Mouse (Mus musculus): ENCODE results near the gene Tle4. TPM values are rescaled to one million over a fixed set of nuclear protein-coding genes. Genes with fewer than 3 reads are reported as not detected.
"Not testable (repeated sequence)": the region's sequence is repeated elsewhere in the genome, so short reads cannot be mapped to it uniquely, and the experiment has no call there.

Gene Tle4
- total and polyA plus RNA-seq, 3 experiments: 18.9 to 27.7 (median 23.4) TPM

- H3K4me3 ChIP-seq (replicated peaks in 1 of 3; ENCODE audit: low read depth in 2 of 3, low read length in 2 of 3, poor library complexity in 1 of 3); H3K27ac ChIP-seq (ENCODE audit: insufficient read depth, low read depth); H3K4me1 ChIP-seq (ENCODE audit: control insufficient read depth in 1 of 2, insufficient read depth in 2 of 2); H3K79me2 ChIP-seq (replicated peaks; ENCODE audit: control insufficient read depth, extremely low read depth, insufficient read depth, poor library complexity, severe bottlenecking); H3K9ac ChIP-seq (ENCODE audit: insufficient read depth, low read depth); dilution Hi-C loops (cut with MboI; ENCODE audit: extremely low pct_ligation_motif_present, extremely low pct_unique_long_range_greater_than_20kb, low sequenced_read_pairs); in situ Hi-C loops (cut with MboI; ENCODE audit: low pct_ligation_motif_present, low pct_unique_long_range_greater_than_20kb, low sequenced_read_pairs); DNase-seq (ENCODE audit: extremely low read depth); H3K36me3 ChIP-seq (replicated peaks in 1 of 2; ENCODE audit: control insufficient read depth in 1 of 2, insufficient read depth in 1 of 2, low read length in 1 of 2); H3K4me2 ChIP-seq (ENCODE audit: insufficient read depth, low read depth, poor library complexity, severe bottlenecking); H3K9me3 ChIP-seq (replicated peaks; ENCODE audit: low read length); H3K27me3 ChIP-seq (replicated peaks): not testable (repeated sequence)
- peak; percentile 55 for TF ChIP-seq ZNF384 (IDR thresholded peaks at IDR 0.05; ENCODE audit: low read depth, low read length)
Observed at GRCm38 (mm10) chr19:14643091-14643490, 45.2 kb upstream of the Tle4 start.

GRCm38 (mm10) chr19:14642663-14643062 lies 44.8 kb upstream of the Tle4 start:
- H3K9me3 ChIP-seq (replicated peaks; ENCODE audit: low read length): no peaks in the 10 kb centered on the region
- H3K4me2 ChIP-seq (ENCODE audit: insufficient read depth, low read depth, poor library complexity, severe bottlenecking): no peak overlapping the region
- H3K36me3 ChIP-seq (replicated peaks in 1 of 2; ENCODE audit: control insufficient read depth in 1 of 2, insufficient read depth in 1 of 2, low read length in 1 of 2): no peaks in the 10 kb centered on the region
- in situ Hi-C loops (cut with MboI; ENCODE audit: low pct_ligation_motif_present, low pct_unique_long_range_greater_than_20kb, low sequenced_read_pairs) (no loop called here), dilution Hi-C loops (cut with MboI; ENCODE audit: extremely low pct_ligation_motif_present, extremely low pct_unique_long_range_greater_than_20kb, low sequenced_read_pairs) (no loop called here)
- no peak for DNase-seq (ENCODE audit: extremely low read depth)
- no peaks in the 10 kb centered on the region for H3K27me3 ChIP-seq (replicated peaks)
- no peaks in the 10 kb centered on the region for H3K4me1 ChIP-seq (ENCODE audit: control insufficient read depth in 1 of 2, insufficient read depth in 2 of 2)
- TF ChIP-seq JUND (conservative IDR thresholded peaks at IDR 0.05; ENCODE audit: low read depth, low read length): no peak
- TF ChIP-seq BHLHE40 (IDR thresholded peaks at IDR 0.05; ENCODE audit: low read depth, low read length): no peak
- TF ChIP-seq GABPA (IDR thresholded peaks at IDR 0.05; ENCODE audit: insufficient replicate concordance, low read depth, low read length): no peak
- no peak for TF ChIP-seq MXI1 (IDR thresholded peaks at IDR 0.05; ENCODE audit: low read depth, low read length)
- TF ChIP-seq POLR2AphosphoS2 (IDR thresholded peaks at IDR 0.05; ENCODE audit: low read depth, low read length): no peak
- TF ChIP-seq RAD21 (IDR thresholded peaks at IDR 0.05; ENCODE audit: low read depth, low read length): no peak
- no peak for TF ChIP-seq ZNF384 (IDR thresholded peaks at IDR 0.05; ENCODE audit: low read depth, low read length)
- no peak for TF ChIP-seq MAX (IDR thresholded peaks at IDR 0.05; ENCODE audit: low read length)
- no peak for TF ChIP-seq PAX5 (IDR thresholded peaks at IDR 0.05; ENCODE audit: low read length)
- no peak for TF ChIP-seq USF1 (IDR thresholded peaks at IDR 0.05; ENCODE audit: low read depth, low read length)
- TF ChIP-seq E2F4 (IDR thresholded peaks at IDR 0.05; ENCODE audit: insufficient replicate concordance, low read depth, low read length): no peak
- no peak for TF ChIP-seq SIN3A (IDR thresholded peaks at IDR 0.05; ENCODE audit: low read length)
- TF ChIP-seq TCF12 (IDR thresholded peaks at IDR 0.05; ENCODE audit: low read depth, low read length): no peak
- TF ChIP-seq EP300 (IDR thresholded peaks at IDR 0.05; ENCODE audit: low read length): no peak
- no peak for TF ChIP-seq ZC3H11A (IDR thresholded peaks at IDR 0.05; ENCODE audit: low read depth, low read length)
- no peak for TF ChIP-seq MAZ (IDR thresholded peaks at IDR 0.05; ENCODE audit: low read depth, low read length)
- TF ChIP-seq UBTF (IDR thresholded peaks at IDR 0.05; ENCODE audit: low read depth, low read length): no peak
- TF ChIP-seq JUN (IDR thresholded peaks at IDR 0.05; ENCODE audit: insufficient read depth, low read depth, low read length): no peak
- no peak overlapping the region for H3K9ac ChIP-seq (ENCODE audit: insufficient read depth, low read depth)
- no peaks in the 10 kb centered on the region for H3K79me2 ChIP-seq (replicated peaks; ENCODE audit: control insufficient read depth, extremely low read depth, insufficient read depth, poor library complexity, severe bottlenecking)
- no peak overlapping the region for H3K27ac ChIP-seq (ENCODE audit: insufficient read depth, low read depth)
- H3K4me3 ChIP-seq (replicated peaks in 1 of 3; ENCODE audit: low read depth in 2 of 3, low read length in 2 of 3, poor library complexity in 1 of 3): no peak overlapping the region
